Mouse (Mus musculus): ENCODE measurements around the gene Itsn1. TPM values are rescaled to one million over a fixed set of nuclear protein-coding genes. Genes with fewer than 3 reads are reported as not detected.

Itsn1 gene
- polyA plus RNA-seq, 1 experiment = 43.7 TPM

- TF ChIP-seq POLR2A (IDR thresholded peaks at IDR 0.05; ENCODE audit: borderline replicate concordance, extremely low read depth, low read depth, low read length) = no peak
- TF ChIP-seq CTCF (IDR thresholded peaks at IDR 0.05; ENCODE audit: insufficient read depth, low read length) = no peak
Observed at GRCm38 (mm10) chr16:91875567-91876344, 146.7 kb downstream of the Itsn1 start.

GRCm38 (mm10) chr16:91876457-91876856 lies 147.4 kb downstream of the Itsn1 start:
- 94% methylated on average over 4 of the region's 4 CpGs for WGBS
- Histone ChIP-seq H3K4me3 (replicated peaks; ENCODE audit: extremely low read depth, low read depth, low read length) (no peak overlapping the region), H3K4me1 (ENCODE audit: control insufficient read depth, insufficient read depth, low read length) (no peaks in the 10 kb centered on the region)
- TF ChIP-seq POLR2A (IDR thresholded peaks at IDR 0.05; ENCODE audit: borderline replicate concordance, extremely low read depth, low read depth, low read length) = no peak
- TF ChIP-seq CTCF (IDR thresholded peaks at IDR 0.05; ENCODE audit: insufficient read depth, low read length) = no peak
- no peak for DNase-seq

More at GRCm38 (mm10) chr16:91875567-91876344, 146.7 kb downstream of the Itsn1 start:
- Histone ChIP-seq H3K4me3 (replicated peaks; ENCODE audit: extremely low read depth, low read depth, low read length) (no peak overlapping the region), H3K4me1 (ENCODE audit: control insufficient read depth, insufficient read depth, low read length) (no peaks in the 10 kb centered on the region)
- no peak for DNase-seq
- 67% methylated on average over 4 of the region's 4 CpGs for WGBS

- no peaks in the 10 kb centered on the region for H3K4me1 ChIP-seq (ENCODE audit: control insufficient read depth, insufficient read depth, low read length)
- TF ChIP-seq CTCF (IDR thresholded peaks at IDR 0.05; ENCODE audit: insufficient read depth, low read length) (no peak), POLR2A (IDR thresholded peaks at IDR 0.05; ENCODE audit: borderline replicate concordance, extremely low read depth, low read depth, low read length) (no peak)
- 72% methylated on average over 2 of the region's 2 CpGs for WGBS
- no peak for DNase-seq
- no peak overlapping the region for H3K4me3 ChIP-seq (replicated peaks; ENCODE audit: extremely low read depth, low read depth, low read length)
Observed at GRCm38 (mm10) chr16:91879101-91879500, 150.0 kb downstream of the Itsn1 start.

GRCm38 (mm10) chr16:91880869-91881767 lies 152.0 kb downstream of the Itsn1 start:
- H3K4me3 ChIP-seq (replicated peaks; ENCODE audit: extremely low read depth, low read depth, low read length) = no peak overlapping the region
- DNase-seq = no peak
- no peak for TF ChIP-seq CTCF (IDR thresholded peaks at IDR 0.05; ENCODE audit: insufficient read depth, low read length)
- TF ChIP-seq POLR2A (IDR thresholded peaks at IDR 0.05; ENCODE audit: borderline replicate concordance, extremely low read depth, low read depth, low read length) = no peak
- 94% methylated on average over 11 of the region's 11 CpGs for WGBS
- no peaks in the 10 kb centered on the region for H3K4me1 ChIP-seq (ENCODE audit: control insufficient read depth, insufficient read depth, low read length)

GRCm38 (mm10) chr16:91882168-91882859 lies 153.2 kb downstream of the Itsn1 start:
- TF ChIP-seq CTCF (IDR thresholded peaks at IDR 0.05; ENCODE audit: insufficient read depth, low read length) = no peak
- TF ChIP-seq POLR2A (IDR thresholded peaks at IDR 0.05; ENCODE audit: borderline replicate concordance, extremely low read depth, low read depth, low read length) = no peak
- WGBS = 48% methylated on average over 9 of the region's 9 CpGs
- Histone ChIP-seq H3K4me1 (ENCODE audit: control insufficient read depth, insufficient read depth, low read length) (no peaks in the 10 kb centered on the region), H3K4me3 (replicated peaks; ENCODE audit: extremely low read depth, low read depth, low read length) (no peak overlapping the region)
- no peak for DNase-seq

GRCm38 (mm10) chr16:91883636-91884035 lies 154.6 kb downstream of the Itsn1 start:
- TF ChIP-seq CTCF (IDR thresholded peaks at IDR 0.05; ENCODE audit: insufficient read depth, low read length) (no peak), POLR2A (IDR thresholded peaks at IDR 0.05; ENCODE audit: borderline replicate concordance, extremely low read depth, low read depth, low read length) (no peak)
- Histone ChIP-seq H3K4me3 (replicated peaks; ENCODE audit: extremely low read depth, low read depth, low read length) (no peak overlapping the region), H3K4me1 (ENCODE audit: control insufficient read depth, insufficient read depth, low read length) (no peaks in the 10 kb centered on the region)
- 81% methylated on average over 2 of the region's 2 CpGs for WGBS
- no peak for DNase-seq

GRCm38 (mm10) chr16:91884196-91884595 lies 155.1 kb downstream of the Itsn1 start:
- WGBS = 69% methylated on average over 5 of the region's 5 CpGs
- DNase-seq = peak; percentile 51
- no peaks in the 10 kb centered on the region for H3K4me1 ChIP-seq (ENCODE audit: control insufficient read depth, insufficient read depth, low read length)

GRCm38 (mm10) chr16:91885389-91886122 lies 156.5 kb downstream of the Itsn1 start:
- H3K4me3 ChIP-seq (replicated peaks; ENCODE audit: extremely low read depth, low read depth, low read length) = no peak overlapping the region
- 17% methylated on average over 19 of the region's 19 CpGs for WGBS
- peak; percentile 24 for DNase-seq
- no peaks in the 10 kb centered on the region for H3K4me1 ChIP-seq (ENCODE audit: control insufficient read depth, insufficient read depth, low read length)
- TF ChIP-seq CTCF (IDR thresholded peaks at IDR 0.05; ENCODE audit: insufficient read depth, low read length) = peak; percentile 66
- no peak for TF ChIP-seq POLR2A (IDR thresholded peaks at IDR 0.05; ENCODE audit: borderline replicate concordance, extremely low read depth, low read depth, low read length)

More at GRCm38 (mm10) chr16:91884196-91884595, 155.1 kb downstream of the Itsn1 start:
- no peak overlapping the region for H3K4me3 ChIP-seq (replicated peaks; ENCODE audit: extremely low read depth, low read depth, low read length)
- TF ChIP-seq POLR2A (IDR thresholded peaks at IDR 0.05; ENCODE audit: borderline replicate concordance, extremely low read depth, low read depth, low read length) = no peak
- TF ChIP-seq CTCF (IDR thresholded peaks at IDR 0.05; ENCODE audit: insufficient read depth, low read length) = peak; percentile 81
